Mouse (Mus musculus) spleen, embryonic (tissue): ENCODE results near the gene Capn1.

Experiments
- CTCF ChIA-PET: fragments of 350-600 bp; sonication (Branson Sonifier 250); formaldehyde crosslinking; loops from one replicate; lab custom pipeline; 2022; lab: Charles Lee

Gene Capn1

GRCm38 (mm10) chr19:6015511-6016315 is at the start of gene Capn1:
Capn1 (minus strand) TSS chr19:6015897.
- CTCF ChIA-PET = interaction anchor here (0.7 to 1.4 kb wide), 4 partner anchors 9 to 263 kb away, joined by 3 to 5 read pairs (median 4); partner anchors contain the start of gene Syvn1

- CTCF ChIA-PET = no interaction called here
Observed at GRCm38 (mm10) chr19:6063081-6063480, 47.4 kb upstream of the Capn1 start.

GRCm38 (mm10) chr19:6062418-6062817 is 46.7 kb upstream of the Capn1 start:
- CTCF ChIA-PET = no interaction called here

- CTCF ChIA-PET = interaction anchor here (1.0 kb wide), 1 partner anchor 22 kb away, joined by 3 read pairs; no protein-coding TSS in a partner anchor
Observed at GRCm38 (mm10) chr19:6061641-6062302, 46.1 kb upstream of the Capn1 start.

GRCm38 (mm10) chr19:6061021-6061533 is 45.4 kb upstream of the Capn1 start, which contains the start of gene Znhit2:
Znhit2 (plus strand) TSS chr19:6061192.
- CTCF ChIA-PET = interaction anchor here (0.5 to 1.0 kb wide), 2 partner anchors 23 to 64 kb away, joined by 3 to 6 read pairs; no protein-coding TSS in a partner anchor

- CTCF ChIA-PET = no interaction called here
Observed at GRCm38 (mm10) chr19:6058966-6059365, 43.3 kb upstream of the Capn1 start.

- CTCF ChIA-PET = no interaction called here
Observed at GRCm38 (mm10) chr19:6058513-6058912, 42.8 kb upstream of the Capn1 start.

- CTCF ChIA-PET = interaction anchor here (2.3 kb wide), 1 partner anchor 10 kb away, joined by 11 read pairs; the partner anchor contains the start of gene Tm7sf2
Observed at GRCm38 (mm10) chr19:6057313-6058096, 41.8 kb upstream of the Capn1 start, which contains the start of the genes Mrpl49 and Fau. Mrpl49 (minus strand) TSS chr19:6057785. Fau (plus strand) TSS chr19:6057844.

- CTCF ChIA-PET = interaction anchor here (0.7 to 2.3 kb wide), 2 partner anchors 11 to 96 kb away, joined by 3 to 11 read pairs; partner anchors contain the start of gene Tm7sf2
Observed at GRCm38 (mm10) chr19:6056696-6057095, 41.0 kb upstream of the Capn1 start.

GRCm38 (mm10) chr19:6054296-6054695 is 38.6 kb upstream of the Capn1 start:
- CTCF ChIA-PET = no interaction called here

- CTCF ChIA-PET = interaction anchor here (0.6 kb wide), 1 partner anchor 12 kb away, joined by 5 read pairs; no protein-coding TSS in a partner anchor
Observed at GRCm38 (mm10) chr19:6052516-6052915, 36.8 kb upstream of the Capn1 start.

GRCm38 (mm10) chr19:6048681-6049410 is 33.1 kb upstream of the Capn1 start:
- CTCF ChIA-PET = interaction anchor here (0.5 kb wide), 1 partner anchor 192 kb away, joined by 3 read pairs; the partner anchor contains the start of gene Atg2a

GRCm38 (mm10) chr19:6047899-6048166 is 32.1 kb upstream of the Capn1 start:
- CTCF ChIA-PET = interaction anchor here (0.7 kb wide), 1 partner anchor 34 kb away, joined by 4 read pairs; no protein-coding TSS in a partner anchor

GRCm38 (mm10) chr19:6047154-6047898 is 31.6 kb upstream of the Capn1 start:
- CTCF ChIA-PET = interaction anchor here (0.7 to 1.5 kb wide), 2 partner anchors 21 to 34 kb away, joined by 3 to 4 read pairs; partner anchors contain the start of gene Tm7sf2

GRCm38 (mm10) chr19:6046294-6047153 is 30.8 kb upstream of the Capn1 start, which contains the start of gene Syvn1:
Syvn1 (plus strand) TSS chr19:6046576.
- CTCF ChIA-PET = interaction anchor here (0.6 to 1.5 kb wide), 5 partner anchors 22 to 558 kb away, joined by 3 to 12 read pairs (median 3); partner anchors contain the start of genes Capn1 and Tm7sf2

- CTCF ChIA-PET = interaction anchor here (0.6 to 1.5 kb wide), 4 partner anchors 22 to 557 kb away, joined by 3 to 12 read pairs (median 4); partner anchors contain the start of genes Capn1 and Tm7sf2
Observed at GRCm38 (mm10) chr19:6045366-6046293, 29.9 kb upstream of the Capn1 start.

GRCm38 (mm10) chr19:6044102-6044501 is 28.4 kb upstream of the Capn1 start:
- CTCF ChIA-PET = interaction anchor here (0.7 kb wide), 1 partner anchor 30 kb away, joined by 3 read pairs; no protein-coding TSS in a partner anchor
